Mouse (Mus musculus) heart, embryonic 12.5 days (tissue): ENCODE data around the gene Slc46a2. TPM values are rescaled to one million over a fixed set of nuclear protein-coding genes. Genes with fewer than 3 reads are reported as not detected.
A peak's percentile ranks its signal among the peaks of the same experiment; 100 is the strongest.

Experiments
- ATAC-seq: fragments of 200-750 bp; cut with Nextera tagmentation; 2 replicates; pipeline ENCODE4 v1.8.0; 2017; ENCODE audit warnings: moderate TSS enrichment, moderate library complexity; ENCODE audit not compliant: insufficient number of reproducible peaks, low FRiP score
- H3K27ac ChIP-seq: fragments of 300-500 bp; sonication (generic); 2 replicates; pipeline ENCODE4 v1.5.1; 2016; ENCODE audit warnings: mild to moderate bottlenecking, moderate library complexity; ENCODE audit not compliant: poor library complexity, severe bottlenecking
- H3K27me3 ChIP-seq: fragments of 300-500 bp; sonication (generic); replicated peaks from 2 replicates; pipeline ENCODE4 v1.6.1; 2016; ENCODE audit warnings: mild to moderate bottlenecking, moderate library complexity
- H3K36me3 ChIP-seq: fragments of 300-500 bp; sonication (generic); 2 replicates; pipeline ENCODE4 v1.6.1; 2016; ENCODE audit warnings: mild to moderate bottlenecking, moderate library complexity
- H3K4me1 ChIP-seq: fragments of 300-500 bp; sonication (generic); replicated peaks from 2 replicates; pipeline ENCODE4 v1.6.1; 2016; ENCODE audit warnings: mild to moderate bottlenecking
- H3K4me2 ChIP-seq: fragments of 300-500 bp; sonication (generic); 2 replicates; pipeline ENCODE4 v1.6.1; 2016; ENCODE audit warnings: mild to moderate bottlenecking, moderate library complexity
- H3K4me3 ChIP-seq: fragments of 300-500 bp; sonication (generic); 2 replicates; pipeline ENCODE4 v1.5.1; 2016; ENCODE audit warnings: mild to moderate bottlenecking
- H3K9ac ChIP-seq: fragments of 300-500 bp; sonication (generic); 2 replicates; pipeline ENCODE4 v1.6.1; 2016; ENCODE audit warnings: mild to moderate bottlenecking, moderate library complexity
- H3K9me3 ChIP-seq: fragments of 300-500 bp; sonication (generic); replicated peaks from 2 replicates; pipeline ENCODE4 v1.6.1; 2016; ENCODE audit warnings: mild to moderate bottlenecking, moderate library complexity
- WGBS: fragments of 180-500 bp; shearing (Covaris S2); methylation state at CpG from one replicate; pipeline ENCODE4 v1.1.7; 2016; 5-methylcytosine and 5-hydroxymethylcytosine counted together
- polyA plus RNA-seq: library from polyadenylated mRNA; unstranded; fragments of >200 nt; fragmentation: Nextera tagmentation; extraction: Ambion mirVana; gene quantifications from 2 replicates; pipeline ENCODE4 v1.2.1, GENCODE M21; 2016

Gene Slc46a2
- polyA plus RNA-seq = 0.09 TPM in 1 of 2 replicates, not detected in the other

DNA sequence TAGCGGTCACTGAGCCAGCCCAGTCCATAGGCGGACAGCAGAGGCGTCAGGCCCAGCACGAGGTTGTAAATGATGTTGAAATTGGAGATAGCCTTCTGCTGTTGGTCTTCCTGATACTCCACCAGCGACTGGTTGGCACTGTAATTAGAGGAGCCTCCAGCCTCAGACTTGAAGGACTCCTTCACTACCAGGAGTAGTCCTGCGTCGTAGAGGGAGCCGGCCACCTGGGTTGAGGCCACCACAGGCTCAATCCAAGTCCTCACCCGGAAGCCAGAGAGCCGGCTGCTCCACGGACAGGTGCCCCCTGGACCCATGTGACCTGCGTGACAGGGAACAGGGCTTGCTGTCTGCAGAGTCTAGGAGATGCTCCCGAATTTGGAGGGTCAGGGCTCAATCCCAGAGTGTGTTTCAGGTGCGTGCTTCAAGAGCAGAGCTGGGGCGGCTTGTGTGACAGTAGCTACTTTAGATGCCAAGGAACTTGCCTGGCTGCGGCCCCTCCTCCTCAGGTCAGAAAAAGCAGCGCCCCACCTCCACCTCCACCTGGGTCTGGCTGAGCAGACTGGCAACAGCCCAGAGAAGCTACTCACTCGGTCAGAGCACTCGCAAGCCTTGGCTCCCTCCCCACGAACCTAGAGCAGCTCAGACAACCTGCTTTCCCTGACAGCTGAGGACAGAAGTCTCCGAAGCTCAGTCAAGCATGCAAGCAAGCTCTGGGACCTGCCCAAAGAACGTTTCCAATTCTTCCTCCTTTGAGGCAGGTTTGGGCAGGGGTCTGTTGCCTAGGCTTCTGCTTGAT lies at the start of gene Slc46a2:
TSS of gene Slc46a2 (minus strand) at position 449 of the 796 bp plus-strand sequence.
- peaks cover 11% of the 10 kb centered on the region; the same call in 1 of the 2 replicates for H3K27me3 ChIP-seq
- WGBS = 17% methylated on average over 22 of the region's 22 CpGs
- no peaks in the 10 kb centered on the region for H3K4me1 ChIP-seq
- H3K4me3 ChIP-seq = no peak within 1 kb of the TSS
- no peaks in the 10 kb centered on the region for H3K36me3 ChIP-seq
- H3K4me2 ChIP-seq = 0 out of 2 replicates have a peak within 1 kb of the TSS, but pooled peaks have one; percentile 1
- H3K27ac ChIP-seq = no peak within 1 kb of the TSS
- no peak within 1 kb of the TSS for H3K9ac ChIP-seq
- ATAC-seq = no peak
- no peaks in the 10 kb centered on the region for H3K9me3 ChIP-seq

GRCm38 (mm10) chr4:59963405-59964344 lies 48.8 kb upstream of the Slc46a2 start, which contains the start of gene Mup6:
TSS of gene Mup6 (plus strand) at chr4:59964294.
- Histone ChIP-seq H3K4me2 (no peak within 1 kb of the TSS), H3K4me1 (no peaks in the 10 kb centered on the region), H3K36me3 (no peaks in the 10 kb centered on the region), H3K27me3 (no peaks in the 10 kb centered on the region), H3K4me3 (no peak within 1 kb of the TSS), H3K9ac (no peak within 1 kb of the TSS), H3K27ac (no peak within 1 kb of the TSS), H3K9me3 (no peaks in the 10 kb centered on the region)
- WGBS = 43% methylated on average over 3 of the region's 3 CpGs
- no peak for ATAC-seq

GRCm38 (mm10) chr4:59960610-59961009 lies 45.8 kb upstream of the Slc46a2 start, which contains the start of gene Mup4:
TSS of gene Mup4 (minus strand) at chr4:59960710.
- WGBS = 71% methylated on average over 3 of the region's 3 CpGs
- no peaks in the 10 kb centered on the region for H3K4me1 ChIP-seq
- H3K27ac ChIP-seq = no peak within 1 kb of the TSS
- no peaks in the 10 kb centered on the region for H3K9me3 ChIP-seq
- H3K9ac ChIP-seq = no peak within 1 kb of the TSS
- H3K36me3 ChIP-seq = no peaks in the 10 kb centered on the region
- no peaks in the 10 kb centered on the region for H3K27me3 ChIP-seq
- H3K4me3 ChIP-seq = no peak within 1 kb of the TSS
- no peak within 1 kb of the TSS for H3K4me2 ChIP-seq
- ATAC-seq = no peak

DNA sequence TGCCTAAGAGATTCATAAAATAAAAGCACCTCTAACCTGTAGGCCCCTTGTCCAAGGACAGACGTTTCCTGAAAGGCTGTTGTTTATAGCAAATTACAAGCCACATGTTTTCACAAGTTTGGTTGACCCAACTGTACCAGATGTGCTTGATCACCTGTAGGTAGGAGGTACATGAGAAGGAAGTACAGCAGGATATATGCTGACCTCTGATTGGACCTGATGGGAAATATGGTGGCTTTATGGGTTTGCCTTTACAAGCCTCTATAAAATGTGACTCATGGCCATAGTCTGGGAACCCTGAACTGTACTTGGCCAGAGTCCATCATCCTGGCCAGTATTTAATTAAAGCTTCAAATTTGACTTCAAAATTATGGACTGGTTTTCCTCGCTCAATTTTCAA lies 22.7 kb upstream of the Slc46a2 start:
- ATAC-seq = no peak

DNA sequence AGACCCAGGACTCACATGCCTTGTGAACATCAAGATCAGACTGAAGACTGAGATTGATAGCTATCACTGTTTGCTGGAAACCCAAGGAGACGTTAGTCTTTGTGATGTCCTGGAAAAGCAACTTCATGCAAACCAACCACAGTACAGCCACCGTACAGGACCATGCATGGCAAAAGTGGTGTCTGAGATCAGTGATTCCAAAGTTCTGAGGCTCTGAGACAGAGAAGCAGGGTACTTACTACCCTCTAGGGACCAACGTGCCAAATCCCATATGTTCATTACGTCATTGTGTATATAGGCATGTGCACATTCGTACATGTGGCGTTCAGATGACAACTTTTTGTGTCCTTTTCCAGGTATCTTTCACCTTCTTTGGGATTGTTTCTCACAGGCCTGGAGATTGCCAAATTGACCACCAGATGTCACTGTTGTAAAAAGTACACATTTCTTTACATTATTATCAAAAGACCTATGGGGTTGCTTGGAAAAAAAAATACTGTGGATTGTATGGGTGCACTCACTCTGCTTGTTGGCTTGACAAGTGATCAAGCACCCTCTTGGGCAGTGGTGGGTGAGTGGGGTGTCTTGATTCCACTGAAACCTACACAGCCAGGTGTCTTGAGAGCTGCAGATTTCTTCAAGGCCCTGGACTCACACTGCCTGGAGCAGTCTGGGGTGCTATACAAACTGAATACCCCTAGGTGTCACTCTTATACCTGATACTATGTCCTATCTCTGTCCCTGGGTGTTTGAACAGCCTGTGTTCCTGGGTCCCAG lies 17.8 kb upstream of the Slc46a2 start:
- Histone ChIP-seq H3K4me2 (no peak overlapping the region), H3K27me3 (no peaks in the 10 kb centered on the region), H3K9ac (no peak overlapping the region), H3K27ac (no peak overlapping the region), H3K9me3 (no peaks in the 10 kb centered on the region), H3K4me3 (no peak overlapping the region), H3K36me3 (no peaks in the 10 kb centered on the region), H3K4me1 (no peaks in the 10 kb centered on the region)
- ATAC-seq = peak; percentile 64; the same call in 1 of the 2 replicates
- WGBS = 44% methylated on average over 6 of the region's 6 CpGs

More for the DNA sequence above, 22.7 kb upstream of the Slc46a2 start:
- no peak overlapping the region for H3K27ac ChIP-seq
- H3K27me3 ChIP-seq = no peaks in the 10 kb centered on the region
- H3K9me3 ChIP-seq = no peaks in the 10 kb centered on the region
- H3K4me2 ChIP-seq = no peak overlapping the region
- 71% methylated on average over 2 of the region's 2 CpGs for WGBS
- H3K4me3 ChIP-seq = no peak overlapping the region
- no peaks in the 10 kb centered on the region for H3K36me3 ChIP-seq
- H3K4me1 ChIP-seq = no peaks in the 10 kb centered on the region
- H3K9ac ChIP-seq = no peak overlapping the region

- Histone ChIP-seq H3K27me3 (no peaks in the 10 kb centered on the region), H3K9ac (no peak overlapping the region), H3K4me1 (peaks cover 5% of the 10 kb centered on the region), H3K36me3 (no peaks in the 10 kb centered on the region), H3K4me3 (no peak overlapping the region), H3K27ac (no peak overlapping the region), H3K4me2 (no peak overlapping the region), H3K9me3 (no peaks in the 10 kb centered on the region)
- 18% methylated on average over 6 of the region's 6 CpGs for WGBS
- no peak for ATAC-seq
Measured at GRCm38 (mm10) chr4:59928347-59928746, 13.5 kb upstream of the Slc46a2 start.

- H3K4me1 ChIP-seq = peaks cover 9% of the 10 kb centered on the region
- H3K4me2 ChIP-seq = no peak overlapping the region
- no peak overlapping the region for H3K4me3 ChIP-seq
- no peaks in the 10 kb centered on the region for H3K9me3 ChIP-seq
- no peak for ATAC-seq
- 75% methylated on average over 3 of the region's 3 CpGs for WGBS
- H3K9ac ChIP-seq = no peak overlapping the region
- no peaks in the 10 kb centered on the region for H3K27me3 ChIP-seq
- no peak overlapping the region for H3K27ac ChIP-seq
- no peaks in the 10 kb centered on the region for H3K36me3 ChIP-seq
Measured at GRCm38 (mm10) chr4:59927666-59928065, 12.8 kb upstream of the Slc46a2 start.

- H3K27ac ChIP-seq = no peak overlapping the region
- H3K4me1 ChIP-seq = peaks cover 9% of the 10 kb centered on the region
- H3K4me2 ChIP-seq = no peak overlapping the region
- no peaks in the 10 kb centered on the region for H3K27me3 ChIP-seq
- H3K9ac ChIP-seq = no peak overlapping the region
- no peak overlapping the region for H3K4me3 ChIP-seq
- no peaks in the 10 kb centered on the region for H3K9me3 ChIP-seq
- no peaks in the 10 kb centered on the region for H3K36me3 ChIP-seq
- no peak for ATAC-seq
- WGBS = 86% methylated on average over 9 of the region's 9 CpGs
Measured at GRCm38 (mm10) chr4:59925082-59925481, 10.2 kb upstream of the Slc46a2 start.

GRCm38 (mm10) chr4:59917966-59918365 lies 3.1 kb upstream of the Slc46a2 start:
- Histone ChIP-seq H3K9me3 (no peaks in the 10 kb centered on the region), H3K4me1 (0 out of 2 replicates have a peak, but pooled peaks cover under 1% of the 10 kb centered on the region), H3K4me3 (no peak overlapping the region), H3K27me3 (peaks cover 11% of the 10 kb centered on the region; the same call in 1 of the 2 replicates), H3K36me3 (no peaks in the 10 kb centered on the region), H3K9ac (no peak overlapping the region), H3K4me2 (no peak overlapping the region), H3K27ac (no peak overlapping the region)
- no peak for ATAC-seq
- 86% methylated on average over 3 of the region's 3 CpGs for WGBS

GRCm38 (mm10) chr4:59908785-59909184 lies 6.1 kb downstream of the Slc46a2 start:
- Histone ChIP-seq H3K36me3 (no peaks in the 10 kb centered on the region), H3K27me3 (peaks cover 1% of the 10 kb centered on the region; the same call in 1 of the 2 replicates), H3K9ac (no peak overlapping the region), H3K4me3 (no peak overlapping the region), H3K4me2 (no peak overlapping the region), H3K9me3 (no peaks in the 10 kb centered on the region), H3K4me1 (peaks cover 16% of the 10 kb centered on the region), H3K27ac (no peak overlapping the region)
- WGBS = 82% methylated on average over 2 of the region's 2 CpGs
- no peak for ATAC-seq
